Mouse (Mus musculus): Measurements from ENCODE around the gene Reln.
A peak's percentile ranks its signal among the peaks of the same experiment; 100 is the strongest.

Reln gene

GRCm38 (mm10) chr5:22118456-22118855, 226.0 kb downstream of the Reln start:
- no peak for DNase-seq (ENCODE audit: low read depth, low spot score)

GRCm38 (mm10) chr5:22116922-22117321, 227.6 kb downstream of the Reln start:
- DNase-seq (ENCODE audit: low read depth, low spot score), result no peak

GRCm38 (mm10) chr5:22106811-22107485, 237.6 kb downstream of the Reln start:
- no peak for DNase-seq (ENCODE audit: low read depth, low spot score)

DNA sequence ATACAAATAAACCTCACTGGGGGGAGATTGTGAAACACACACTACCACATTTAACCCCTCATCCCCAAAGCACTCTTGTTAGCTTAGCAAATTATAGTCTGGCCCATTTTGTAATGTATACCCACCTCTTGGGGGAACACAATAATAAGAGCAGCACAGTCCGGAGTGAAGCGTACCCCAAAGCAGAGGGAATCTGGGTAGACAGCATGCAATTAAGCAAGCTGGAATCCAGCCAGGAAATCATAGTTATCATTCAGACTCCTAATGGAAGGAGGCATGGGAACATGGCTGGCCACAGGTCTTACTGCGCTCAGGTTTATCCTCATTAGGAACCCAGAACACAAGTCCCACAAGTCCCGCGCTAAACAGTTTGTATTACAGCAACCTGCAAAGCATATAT, 249.5 kb downstream of the Reln start:
- DNase-seq (ENCODE audit: low read depth, low spot score), result no peak

DNA sequence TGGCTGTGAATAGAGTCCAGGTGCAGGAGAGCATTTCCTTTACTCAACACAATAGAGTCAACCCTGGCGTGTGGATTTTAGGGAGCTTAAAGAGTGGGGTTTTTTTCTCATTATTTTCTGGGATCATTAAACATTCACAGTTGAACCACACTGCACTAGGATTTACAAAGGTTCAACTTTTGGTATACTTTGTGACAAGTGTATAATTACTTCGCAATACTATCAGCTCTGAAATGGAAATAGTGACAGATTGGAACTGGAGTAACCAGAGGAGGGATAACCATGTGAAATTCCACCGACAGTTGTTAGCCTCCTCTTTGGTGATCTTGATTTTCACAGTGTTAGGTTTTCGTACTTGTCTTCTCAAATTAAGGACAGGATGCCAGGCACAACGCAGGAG, 250.5 kb downstream of the Reln start:
- DNase-seq (ENCODE audit: low read depth, low spot score), result no peak

DNA sequence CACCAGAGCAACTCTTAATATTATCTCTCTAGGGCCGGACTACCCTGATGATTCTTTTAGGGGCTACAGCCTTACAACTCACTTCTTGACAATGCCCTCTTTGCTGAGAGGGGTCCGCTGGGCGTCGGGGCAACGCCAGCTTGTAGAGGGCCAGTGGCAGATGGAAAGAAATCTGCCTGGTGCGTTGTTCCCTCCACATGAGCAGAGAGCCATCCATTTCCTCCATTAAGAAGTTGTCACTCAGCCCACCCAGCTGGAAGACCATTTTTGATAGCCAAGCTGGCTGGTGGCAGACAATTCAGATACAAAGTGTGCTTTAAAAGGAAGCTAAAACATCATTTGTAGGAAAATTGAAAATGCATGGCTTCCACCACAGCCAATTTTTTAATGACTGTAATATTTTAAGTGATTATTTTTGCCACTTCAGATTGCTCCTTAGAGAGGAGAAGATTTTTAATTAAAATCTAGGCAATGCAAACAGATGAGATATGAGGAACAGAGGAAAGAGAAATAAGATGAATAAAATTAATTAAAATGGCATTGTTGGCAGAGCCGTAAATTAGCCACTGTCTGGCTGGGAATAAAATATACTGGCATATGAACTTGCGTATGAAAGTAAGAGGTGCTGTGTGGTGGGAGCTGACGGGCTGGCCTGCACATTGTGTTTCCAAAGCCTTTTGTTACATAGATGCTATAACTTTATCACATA, 251.2 kb downstream of the Reln start:
- DNase-seq (ENCODE audit: low read depth, low spot score), result no peak

- DNase-seq (ENCODE audit: low read depth, low spot score), result no peak
These were observed 264.0 kb downstream of the Reln start for GRCm38 (mm10) chr5:22080468-22080986.

- DNase-seq (ENCODE audit: low read depth, low spot score), result no peak
These were observed 269.5 kb downstream of the Reln start for GRCm38 (mm10) chr5:22074971-22075370.

- no peak for DNase-seq (ENCODE audit: low read depth, low spot score)
These were observed 271.9 kb downstream of the Reln start for GRCm38 (mm10) chr5:22072591-22072990.

DNA sequence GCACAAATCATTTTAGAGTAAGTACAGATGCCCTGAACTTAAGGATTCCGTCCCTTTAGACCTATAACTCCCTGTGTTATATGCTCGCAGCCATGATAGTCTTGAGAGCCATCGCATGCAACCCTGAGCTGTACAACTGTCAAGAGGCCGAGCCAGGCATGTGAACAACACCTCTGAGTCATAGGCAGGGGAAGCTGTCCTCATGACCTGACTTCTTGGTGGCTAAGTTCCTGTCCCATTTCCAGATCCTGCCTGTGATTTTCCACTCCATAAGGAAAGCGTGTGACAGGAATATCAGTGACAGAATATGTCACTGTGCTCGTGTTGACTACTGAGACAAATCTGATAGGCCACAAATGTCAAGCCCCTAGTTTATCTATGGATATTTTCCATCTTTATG, 285.3 kb downstream of the Reln start:
- DNase-seq (ENCODE audit: low read depth, low spot score), result peak; percentile 26

- DNase-seq (ENCODE audit: low read depth, low spot score), result no peak
These were observed 302.7 kb downstream of the Reln start for GRCm38 (mm10) chr5:22041825-22042224.

DNA sequence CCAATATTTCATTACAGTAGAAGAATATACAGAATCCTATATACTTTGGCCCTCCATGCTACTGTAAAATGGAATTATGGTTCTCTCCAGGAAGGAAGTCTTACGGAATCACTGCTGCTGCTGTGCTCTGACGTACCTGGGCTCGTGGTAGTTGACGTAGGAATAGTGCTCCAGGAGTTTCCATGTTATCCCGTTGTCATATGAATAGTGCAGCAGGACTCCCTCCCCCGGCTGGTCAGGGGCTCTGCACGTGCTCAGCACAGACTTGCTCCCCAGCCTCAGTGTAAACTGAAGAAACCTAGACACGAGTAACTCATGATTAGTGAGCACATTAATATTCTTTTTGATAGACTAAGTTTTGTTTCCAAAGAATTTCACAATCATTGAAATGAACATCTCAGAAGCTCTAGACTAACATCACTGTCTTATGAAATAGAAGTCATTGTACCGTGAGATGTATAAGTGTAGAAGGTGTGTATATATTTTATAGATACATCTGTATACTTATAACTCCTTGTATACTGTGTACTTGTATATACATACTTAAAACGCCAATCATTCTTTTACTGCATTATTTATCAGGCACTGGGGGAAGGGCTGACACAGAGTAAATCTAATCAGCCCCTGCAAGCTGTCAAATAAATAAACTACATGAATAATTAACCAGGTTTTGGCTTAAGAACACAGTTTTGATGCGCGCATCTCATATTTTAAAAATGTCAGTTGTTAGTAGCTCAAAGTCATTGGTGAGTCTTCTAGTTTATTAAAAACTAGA, 304.9 kb downstream of the Reln start:
- no peak for DNase-seq (ENCODE audit: low read depth, low spot score)

GRCm38 (mm10) chr5:22035201-22035600, 309.3 kb downstream of the Reln start:
- no peak for DNase-seq (ENCODE audit: low read depth, low spot score)

DNA sequence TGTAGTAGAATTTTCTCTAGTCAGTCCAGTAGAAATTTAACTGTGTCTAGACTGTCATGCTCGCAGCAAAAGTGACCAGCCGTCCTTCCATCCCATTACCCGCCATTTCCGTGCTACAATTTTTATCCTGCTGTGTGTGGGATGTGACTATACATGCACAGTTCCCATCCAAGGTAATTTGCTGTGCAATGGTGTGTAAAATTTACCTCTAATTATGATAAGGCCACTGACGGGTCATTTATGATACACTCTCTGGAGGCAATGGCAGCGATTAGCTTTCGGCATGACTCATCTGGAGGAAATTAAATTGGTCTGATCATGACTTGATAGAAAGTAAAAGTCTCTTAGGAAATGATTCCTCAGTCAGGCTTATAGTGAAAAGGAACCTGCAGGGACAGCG, 311.5 kb downstream of the Reln start:
- no peak for DNase-seq (ENCODE audit: low read depth, low spot score)

DNA sequence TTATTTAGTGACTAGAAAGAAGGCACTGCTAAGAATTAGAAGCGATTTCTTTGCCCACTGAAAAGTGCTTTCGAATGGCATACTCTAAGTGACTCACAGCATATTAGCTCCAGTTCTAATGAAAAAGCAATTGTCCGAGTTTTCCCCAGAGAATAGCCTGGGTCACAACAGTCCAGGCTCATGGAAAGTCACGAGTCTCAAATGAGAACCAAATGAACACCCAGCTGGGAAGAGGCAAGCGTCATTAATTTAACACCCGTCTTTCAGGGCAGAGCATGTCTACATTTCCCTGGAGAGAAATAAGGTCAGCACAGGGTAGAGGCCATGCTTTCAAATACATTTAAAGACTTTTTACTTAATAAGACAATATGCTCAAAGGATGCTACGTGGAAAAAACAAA, 312.8 kb downstream of the Reln start:
- DNase-seq (ENCODE audit: low read depth, low spot score), result no peak

DNA sequence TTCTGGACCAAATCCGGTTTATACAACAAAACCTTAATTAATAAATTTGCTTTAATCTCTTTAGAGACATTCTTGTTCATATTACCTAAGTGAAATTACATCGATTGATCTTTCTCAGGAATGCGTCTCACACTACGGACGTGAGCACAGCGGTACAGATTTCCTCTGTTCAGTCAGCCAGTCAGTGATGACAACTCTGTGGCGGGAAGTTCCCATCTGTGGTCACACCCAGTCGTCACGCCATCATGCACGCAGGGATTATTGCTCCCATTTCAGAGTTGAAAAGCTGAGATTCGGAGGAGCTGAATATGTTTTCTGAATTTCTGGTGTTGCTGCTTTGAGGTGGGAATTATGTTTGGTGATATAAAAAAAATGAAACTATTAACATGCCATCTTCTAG, 316.1 kb downstream of the Reln start:
- no peak for DNase-seq (ENCODE audit: low read depth, low spot score)

GRCm38 (mm10) chr5:22027240-22027875, 317.1 kb downstream of the Reln start:
- no peak for DNase-seq (ENCODE audit: low read depth, low spot score)

DNA sequence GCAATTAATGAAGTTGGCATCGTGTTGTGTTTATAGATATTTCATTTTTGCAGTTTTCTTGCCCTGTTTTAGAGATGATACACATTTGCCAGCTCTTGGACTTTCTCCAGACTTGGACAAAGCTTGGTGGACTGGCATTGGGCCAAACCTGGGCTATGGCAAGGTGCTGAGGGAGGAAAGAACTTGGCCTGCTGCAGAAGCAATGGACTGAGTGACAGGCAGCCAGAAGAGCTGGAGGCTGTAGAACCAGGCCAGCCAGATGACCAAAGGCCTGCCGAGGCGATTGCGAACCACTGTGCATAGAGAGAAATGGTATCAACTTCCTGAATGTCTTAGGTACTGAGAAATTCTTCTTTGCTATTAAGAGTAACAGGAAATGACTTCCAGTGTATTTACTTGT, 318.8 kb downstream of the Reln start:
- DNase-seq (ENCODE audit: low read depth, low spot score), result no peak

GRCm38 (mm10) chr5:22024108-22024507, 320.4 kb downstream of the Reln start:
- no peak for DNase-seq (ENCODE audit: low read depth, low spot score)

GRCm38 (mm10) chr5:22017896-22018295, 326.6 kb downstream of the Reln start:
- no peak for DNase-seq (ENCODE audit: low read depth, low spot score)

- no peak for DNase-seq (ENCODE audit: low read depth, low spot score)
These were observed 330.0 kb downstream of the Reln start for GRCm38 (mm10) chr5:22014459-22014858.

- no peak for DNase-seq (ENCODE audit: low read depth, low spot score)
These were observed 335.4 kb downstream of the Reln start for GRCm38 (mm10) chr5:22009142-22009541.

Measured in 3T3-L1 (cell line).